Mouse (Mus musculus): ENCODE data around the gene Gm15013. TPM values are rescaled to one million over a fixed set of nuclear protein-coding genes. Genes with fewer than 3 reads are reported as not detected.
"Not testable (repeated sequence)": the region's sequence is repeated elsewhere in the genome, so short reads cannot be mapped to it uniquely, and the experiment has no call there.

Gene Gm15013
- 0.09 TPM for polyA plus RNA-seq (2012; fragmentation: generic; extraction: Trizol)
- long read RNA-seq, experiment 1: 0 reads
- long read RNA-seq, experiment 2: 0 reads

DNA sequence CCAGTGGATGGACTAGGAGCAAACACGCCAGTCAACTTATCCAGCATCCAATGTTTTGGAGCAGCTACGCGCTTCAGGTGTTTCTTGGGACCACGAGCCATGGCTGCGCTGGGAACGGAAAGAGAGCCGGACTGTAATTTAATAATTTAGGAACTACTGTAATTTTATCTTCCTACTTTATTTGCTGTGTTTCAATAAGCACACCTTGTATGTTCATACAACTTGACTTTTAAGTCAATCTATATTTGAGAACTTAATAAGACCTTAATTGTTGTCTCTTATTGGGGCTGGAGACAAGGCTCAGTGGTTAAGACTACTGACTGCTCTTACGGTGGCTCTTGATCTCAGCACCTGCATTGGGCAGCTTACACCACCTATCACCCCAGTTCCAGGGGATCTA, at the start of gene Gm15013:
Gene Gm15013 (minus strand): TSS at position 101 of the 400 bp plus-strand sequence.
- no peak within 1 kb of the TSS for H3K4me3 ChIP-seq (ENCODE audit: insufficient read depth, poor library complexity, severe bottlenecking)
- no peaks in the 10 kb centered on the region for H3K79me2 ChIP-seq (ENCODE audit: control insufficient read depth, insufficient read depth)
- no peaks in the 10 kb centered on the region for H3K27me3 ChIP-seq (ENCODE audit: control insufficient read depth, insufficient read depth, insufficient read length)
- H3ac ChIP-seq (ENCODE audit: control insufficient read depth, insufficient read length, low read depth): no peak within 1 kb of the TSS
- H3K36me3 ChIP-seq (ENCODE audit: control insufficient read depth, insufficient read depth): no peaks in the 10 kb centered on the region
- TF ChIP-seq USF1 (IDR thresholded peaks at IDR 0.05; ENCODE audit: low read depth): no peak
- no peak for TF ChIP-seq CEBPB (IDR thresholded peaks at IDR 0.05; ENCODE audit: low read depth)
- TF ChIP-seq MYOG (IDR thresholded peaks at IDR 0.05; ENCODE audit: control insufficient read depth, extremely low read depth, insufficient read length): no peak
- no peak for TF ChIP-seq CTCF (IDR thresholded peaks at IDR 0.05; ENCODE audit: control insufficient read depth, insufficient read depth, insufficient read length)
- no peak for TF ChIP-seq MYOD1 (IDR thresholded peaks at IDR 0.05; ENCODE audit: control insufficient read depth, insufficient read length, low read depth)
- no peak for TF ChIP-seq MAX (IDR thresholded peaks at IDR 0.05)
- no peak for TF ChIP-seq FOSL1 (IDR thresholded peaks at IDR 0.05; ENCODE audit: insufficient read depth, low read length, poor library complexity, severe bottlenecking)
- H3K79me3 ChIP-seq (ENCODE audit: low read depth): no peaks in the 10 kb centered on the region

DNA sequence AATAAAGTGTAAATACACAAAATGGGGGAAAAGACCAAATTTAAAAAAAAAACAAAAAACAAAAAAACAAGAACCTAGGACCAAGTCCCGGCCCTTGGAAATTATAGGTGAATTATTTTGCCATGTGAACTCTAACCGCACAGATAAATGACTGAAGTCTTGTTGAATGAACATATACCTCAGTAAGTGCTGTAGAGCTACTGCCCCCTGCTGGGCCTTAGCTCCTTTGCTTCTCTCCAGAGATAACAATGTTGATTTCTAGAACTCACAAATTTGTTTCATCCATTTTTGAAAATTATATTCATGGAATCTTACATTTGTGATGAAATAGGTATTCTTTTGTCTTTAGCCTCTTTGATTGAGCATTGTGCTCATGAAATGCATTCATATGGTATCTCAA, 48.3 kb upstream of the Gm15013 start:
- Histone ChIP-seq H3K79me2 (ENCODE audit: control insufficient read depth, insufficient read depth) (no peaks in the 10 kb centered on the region), H3K36me3 (ENCODE audit: control insufficient read depth, insufficient read depth) (no peaks in the 10 kb centered on the region), H3ac (ENCODE audit: control insufficient read depth, insufficient read length, low read depth) (no peak overlapping the region), H3K4me3 (ENCODE audit: insufficient read depth, poor library complexity, severe bottlenecking) (no peak overlapping the region), H3K79me3 (ENCODE audit: low read depth) (no peaks in the 10 kb centered on the region), H3K27me3 (ENCODE audit: control insufficient read depth, insufficient read depth, insufficient read length) (no peaks in the 10 kb centered on the region)
- TF ChIP-seq MYOG (IDR thresholded peaks at IDR 0.05; ENCODE audit: control insufficient read depth, extremely low read depth, insufficient read length): no peak
- no peak for TF ChIP-seq MAX (IDR thresholded peaks at IDR 0.05)
- no peak for TF ChIP-seq CEBPB (IDR thresholded peaks at IDR 0.05; ENCODE audit: low read depth)
- no peak for TF ChIP-seq CTCF (IDR thresholded peaks at IDR 0.05; ENCODE audit: control insufficient read depth, insufficient read depth, insufficient read length)
- no peak for TF ChIP-seq USF1 (IDR thresholded peaks at IDR 0.05; ENCODE audit: low read depth)
- TF ChIP-seq MYOD1 (IDR thresholded peaks at IDR 0.05; ENCODE audit: control insufficient read depth, insufficient read length, low read depth): no peak
- TF ChIP-seq FOSL1 (IDR thresholded peaks at IDR 0.05; ENCODE audit: insufficient read depth, low read length, poor library complexity, severe bottlenecking): no peak

DNA sequence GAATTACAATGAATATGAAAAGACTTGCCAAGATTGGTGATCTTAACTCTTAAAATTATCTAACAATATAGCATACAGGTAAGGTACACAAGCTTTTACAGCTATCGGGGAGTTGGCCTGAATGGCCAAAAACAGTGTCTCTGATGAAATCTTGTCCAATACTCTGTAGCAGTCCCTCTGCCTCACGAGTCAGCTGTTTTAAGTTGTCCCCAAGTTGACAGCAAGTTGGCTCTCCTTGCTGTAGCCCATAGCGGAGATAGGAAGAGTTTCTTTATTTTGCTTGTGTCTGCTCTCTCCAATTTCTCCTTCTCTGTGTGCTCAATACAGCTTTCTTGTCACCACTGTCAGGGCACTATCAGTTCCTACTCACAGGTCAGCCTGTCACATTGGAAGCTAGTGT, 44.4 kb upstream of the Gm15013 start:
- not testable (repeated sequence) for H3K79me2 ChIP-seq (ENCODE audit: control insufficient read depth, insufficient read depth); H3K79me3 ChIP-seq (ENCODE audit: low read depth); H3ac ChIP-seq (ENCODE audit: control insufficient read depth, insufficient read length, low read depth); H3K4me3 ChIP-seq (ENCODE audit: insufficient read depth, poor library complexity, severe bottlenecking); H3K36me3 ChIP-seq (ENCODE audit: control insufficient read depth, insufficient read depth); H3K27me3 ChIP-seq (ENCODE audit: control insufficient read depth, insufficient read depth, insufficient read length)

DNA sequence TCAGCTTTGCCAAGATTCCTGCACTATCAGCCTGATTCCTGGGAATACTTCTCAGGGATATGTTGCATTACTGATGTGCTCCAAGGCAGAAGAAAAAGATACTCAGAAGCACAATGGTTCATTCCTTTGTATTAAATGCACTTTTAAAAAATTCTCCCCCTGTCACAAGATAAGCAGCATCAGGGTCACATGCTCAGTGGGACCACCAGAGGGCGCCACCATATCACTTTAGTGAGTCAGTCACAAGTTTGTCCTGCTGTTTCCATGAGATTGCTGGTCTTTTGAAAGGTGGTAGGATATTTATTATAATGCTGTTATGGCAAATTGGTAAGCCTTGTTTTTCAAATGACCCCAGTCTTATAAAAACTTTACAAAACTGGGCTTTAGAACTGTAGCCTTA, 37.6 kb upstream of the Gm15013 start:
- Histone ChIP-seq H3K27me3 (ENCODE audit: control insufficient read depth, insufficient read depth, insufficient read length) (no peaks in the 10 kb centered on the region), H3K79me3 (ENCODE audit: low read depth) (no peaks in the 10 kb centered on the region), H3K4me3 (ENCODE audit: insufficient read depth, poor library complexity, severe bottlenecking) (no peak overlapping the region), H3K36me3 (ENCODE audit: control insufficient read depth, insufficient read depth) (peaks cover 9% of the 10 kb centered on the region), H3ac (ENCODE audit: control insufficient read depth, insufficient read length, low read depth) (no peak overlapping the region), H3K79me2 (ENCODE audit: control insufficient read depth, insufficient read depth) (no peaks in the 10 kb centered on the region)
- no peak for TF ChIP-seq MYOD1 (IDR thresholded peaks at IDR 0.05; ENCODE audit: control insufficient read depth, insufficient read length, low read depth)
- TF ChIP-seq CTCF (IDR thresholded peaks at IDR 0.05; ENCODE audit: control insufficient read depth, insufficient read depth, insufficient read length): peak; percentile 8

DNA sequence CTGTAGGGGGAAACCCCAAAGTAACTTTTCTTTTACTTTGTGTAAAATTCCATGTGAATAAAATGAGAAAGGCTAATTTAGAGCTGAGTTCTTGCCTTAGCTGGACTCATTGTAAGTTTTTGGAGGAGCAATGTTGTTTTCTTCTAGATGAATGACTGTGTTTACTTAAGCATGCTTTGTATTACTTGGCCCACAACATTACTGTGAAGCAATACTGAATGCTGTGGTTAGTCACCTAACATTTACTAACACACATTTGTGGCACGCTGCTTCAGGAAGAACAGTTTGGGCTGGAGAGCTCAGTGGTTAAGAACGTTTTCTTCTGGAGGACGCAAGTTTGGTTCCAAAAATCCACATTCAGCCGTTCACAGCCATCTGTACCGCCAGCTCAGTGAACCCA, 22.8 kb upstream of the Gm15013 start:
- no peak for TF ChIP-seq CEBPB (IDR thresholded peaks at IDR 0.05; ENCODE audit: low read depth)
- no peak for TF ChIP-seq USF1 (IDR thresholded peaks at IDR 0.05; ENCODE audit: low read depth)
- TF ChIP-seq MAX (IDR thresholded peaks at IDR 0.05): no peak
- TF ChIP-seq FOSL1 (IDR thresholded peaks at IDR 0.05; ENCODE audit: insufficient read depth, low read length, poor library complexity, severe bottlenecking): no peak
- H3K27me3 ChIP-seq (ENCODE audit: control insufficient read depth, insufficient read depth, insufficient read length): no peaks in the 10 kb centered on the region

DNA sequence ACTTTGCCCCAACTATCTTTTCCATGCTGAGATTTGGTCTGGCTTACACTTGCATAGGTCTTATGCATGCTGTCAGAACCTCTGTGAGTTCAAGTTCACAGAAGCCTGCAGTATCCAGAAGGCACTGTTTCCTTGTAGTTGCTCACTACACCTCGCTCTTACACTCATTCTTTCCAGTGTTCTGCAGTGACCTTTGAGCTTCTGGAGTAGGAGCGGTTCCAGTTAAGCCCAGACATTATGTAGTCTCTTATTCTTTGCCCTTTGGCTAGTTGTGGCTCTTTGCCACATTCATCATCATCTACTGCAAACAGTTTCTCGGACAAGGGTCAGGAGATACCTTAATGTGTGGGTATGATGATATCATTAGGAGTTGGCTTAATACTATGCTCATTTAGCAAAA, 16.3 kb upstream of the Gm15013 start:
- Histone ChIP-seq H3K36me3 (ENCODE audit: control insufficient read depth, insufficient read depth) (no peaks in the 10 kb centered on the region), H3K27me3 (ENCODE audit: control insufficient read depth, insufficient read depth, insufficient read length) (no peaks in the 10 kb centered on the region), H3K79me2 (ENCODE audit: control insufficient read depth, insufficient read depth) (no peaks in the 10 kb centered on the region), H3ac (ENCODE audit: control insufficient read depth, insufficient read length, low read depth) (no peak overlapping the region), H3K79me3 (ENCODE audit: low read depth) (no peaks in the 10 kb centered on the region), H3K4me3 (ENCODE audit: insufficient read depth, poor library complexity, severe bottlenecking) (no peak overlapping the region)
- no peak for TF ChIP-seq MYOD1 (IDR thresholded peaks at IDR 0.05; ENCODE audit: control insufficient read depth, insufficient read length, low read depth)
- TF ChIP-seq USF1 (IDR thresholded peaks at IDR 0.05; ENCODE audit: low read depth): no peak
- no peak for TF ChIP-seq MAX (IDR thresholded peaks at IDR 0.05)
- no peak for TF ChIP-seq FOSL1 (IDR thresholded peaks at IDR 0.05; ENCODE audit: insufficient read depth, low read length, poor library complexity, severe bottlenecking)
- no peak for TF ChIP-seq CTCF (IDR thresholded peaks at IDR 0.05; ENCODE audit: control insufficient read depth, insufficient read depth, insufficient read length)
- TF ChIP-seq MYOG (IDR thresholded peaks at IDR 0.05; ENCODE audit: control insufficient read depth, extremely low read depth, insufficient read length): no peak
- no peak for TF ChIP-seq CEBPB (IDR thresholded peaks at IDR 0.05; ENCODE audit: low read depth)

More for the DNA sequence above, 22.8 kb upstream of the Gm15013 start:
- no peaks in the 10 kb centered on the region for H3K79me3 ChIP-seq (ENCODE audit: low read depth)
- H3ac ChIP-seq (ENCODE audit: control insufficient read depth, insufficient read length, low read depth): no peak overlapping the region
- no peaks in the 10 kb centered on the region for H3K36me3 ChIP-seq (ENCODE audit: control insufficient read depth, insufficient read depth)
- no peaks in the 10 kb centered on the region for H3K79me2 ChIP-seq (ENCODE audit: control insufficient read depth, insufficient read depth)
- H3K4me3 ChIP-seq (ENCODE audit: insufficient read depth, poor library complexity, severe bottlenecking): no peak overlapping the region
